ENCODE assay signal across 20 mouse cellular contexts in the genomic region with DNA sequence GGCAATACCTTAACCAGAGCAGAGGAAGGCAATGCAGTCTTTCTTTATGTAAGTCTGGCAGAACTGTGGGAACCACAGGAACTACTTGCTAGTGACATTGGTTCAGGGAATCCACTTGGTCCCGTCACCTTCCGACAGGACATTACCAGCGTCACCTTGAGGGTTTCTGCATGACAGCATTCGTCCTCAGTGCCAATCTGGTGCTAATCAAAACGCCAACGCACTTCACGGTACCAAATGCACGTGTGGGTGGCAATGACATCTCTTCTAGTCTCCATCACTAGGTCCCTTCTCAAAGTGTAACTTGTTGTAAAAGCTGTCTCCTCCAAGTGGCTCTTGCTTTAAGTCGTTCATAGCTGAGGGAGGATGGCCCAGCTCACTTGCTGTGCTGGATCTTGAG.
A peak's percentile ranks its signal among the peaks of the same experiment; 100 is the strongest.
DNase-seq lines count a peak whose midpoint lies in the region; ATAC-seq lines count a peak whose summit lies in the region.
"Had no signal": no experiment of that assay in that cellular context is flagged by ENCODE, and none has a peak within 500 bp of the region (broad histone marks: within the 10 kb centered on the region; RNA-seq: fewer than 3 reads in every experiment).

No protein-coding gene starts in this region.

- peak overlapping the region; percentile 45 for H3K4me2 ChIP-seq in limb, embryonic 12.5 days
- H3K4me2 ChIP-seq: embryonic facial prominence, embryonic 12.5 days; forebrain, embryonic 15.5 days; liver, embryonic 12.5 days; midbrain, embryonic 12.5 days had no signal

- WGBS in limb, embryonic 12.5 days, result 73% methylated on average over 9 of the region's 9 CpGs

- no peak overlapping the region for H3K9ac ChIP-seq in limb, embryonic 12.5 days (replicated peaks)
- H3K9ac ChIP-seq: embryonic facial prominence, embryonic 12.5 days; forebrain, embryonic 15.5 days; liver, embryonic 12.5 days; lung, embryonic 14.5 days; midbrain, embryonic 12.5 days; neural tube, embryonic 15.5 days had no signal

- H3K27ac ChIP-seq in limb, embryonic 12.5 days, result peak overlapping the region; percentile 30
- H3K27ac ChIP-seq: embryonic facial prominence, embryonic 12.5 days; forebrain, embryonic 15.5 days; liver, embryonic 12.5 days; midbrain, embryonic 12.5 days; neural tube, embryonic 15.5 days had no signal

- ATAC-seq in CD4-positive, CD25-positive, alpha-beta regulatory T cell, adult 4 months, result peak; percentile 35
- no peak for ATAC-seq in limb, embryonic 12.5 days (ENCODE audit: insufficient number of reproducible peaks, insufficient read depth, low FRiP score, low TSS enrichment, low read depth)
- ATAC-seq in erythroid progenitor cell, adult 5-6 weeks (replicated peaks; ENCODE audit: low FRiP score, poor library complexity, severe bottlenecking), result no peak
- ATAC-seq: forebrain, embryonic 15.5 days; liver, embryonic 12.5 days; Patski had no signal

- H3K4me3 ChIP-seq in limb, embryonic 12.5 days (replicated peaks), result no peak overlapping the region
- H3K4me3 ChIP-seq: embryonic facial prominence, embryonic 12.5 days; forebrain, embryonic 15.5 days; liver, embryonic 12.5 days; midbrain, embryonic 12.5 days; neural tube, embryonic 15.5 days had no signal

- peaks cover 38% of the 10 kb centered on the region for H3K4me1 ChIP-seq in limb, embryonic 12.5 days (replicated peaks)

- DNase-seq in layer of hippocampus, adult 11-12 months (ENCODE audit: low spot score), result peak; percentile 46
- no peak for DNase-seq in layer of hippocampus, postnatal 14 days (ENCODE audit: low spot score in 2 of 2)
- DNase-seq in CD4-positive helper T cell, adult 2 months (ENCODE audit: low read depth, low spot score), result peak; percentile 5
- no peak for DNase-seq in right cerebral cortex, postnatal 25 days
- DNase-seq: adrenal gland, postnatal 10 days; cerebellum, adult 9-10 months; kidney, adult 9 months; kidney, postnatal 36 days; lung, postnatal 36 days; right cerebral cortex, postnatal 14 days had no signal

- H3K27me3 ChIP-seq in limb, embryonic 12.5 days, result no peaks in the 10 kb centered on the region
- H3K27me3 ChIP-seq: embryonic facial prominence, embryonic 12.5 days; forebrain, embryonic 15.5 days; liver, embryonic 12.5 days; midbrain, embryonic 12.5 days; neural tube, embryonic 15.5 days; Patski had no signal

- H3K36me3 ChIP-seq in limb, embryonic 12.5 days, result no peaks in the 10 kb centered on the region
- H3K36me3 ChIP-seq: embryonic facial prominence, embryonic 12.5 days; forebrain, embryonic 15.5 days; liver, embryonic 12.5 days; midbrain, embryonic 12.5 days; neural tube, embryonic 15.5 days had no signal

- H3K9me3 ChIP-seq in limb, embryonic 12.5 days, result no peaks in the 10 kb centered on the region
- H3K9me3 ChIP-seq: embryonic facial prominence, embryonic 12.5 days; forebrain, embryonic 15.5 days; liver, embryonic 12.5 days; midbrain, embryonic 12.5 days; neural tube, embryonic 15.5 days had no signal

Comparison
In these comparisons a context has a peak if more than half of its experiments do, and no peak if none do; other contexts are left out.
1. DNase-seq: peak in layer of hippocampus, adult 11-12 months (single experiment) and CD4-positive helper T cell, adult 2 months (single experiment); none in layer of hippocampus, postnatal 14 days (0 of 2) and right cerebral cortex, postnatal 25 days (single experiment).